Mouse (Mus musculus): ENCODE measurements around the gene Klhl33. TPM values are rescaled to one million over a fixed set of nuclear protein-coding genes. Genes with fewer than 3 reads are reported as not detected.
"Not testable (repeated sequence)": the region's sequence is repeated elsewhere in the genome, so short reads cannot be mapped to it uniquely, and the experiment has no call there.

Klhl33 gene
- polyA plus RNA-seq, 1 experiment from 2014 or later = 0.46 TPM

- 8% methylated on average over 32 of the region's 32 CpGs for WGBS
Measured at GRCm38 (mm10) chr14:50869889-50870804, 27.2 kb downstream of the Klhl33 start, which contains the start of gene Tep1. Gene Tep1, minus strand, starts transcription at chr14:50870560.

DNA sequence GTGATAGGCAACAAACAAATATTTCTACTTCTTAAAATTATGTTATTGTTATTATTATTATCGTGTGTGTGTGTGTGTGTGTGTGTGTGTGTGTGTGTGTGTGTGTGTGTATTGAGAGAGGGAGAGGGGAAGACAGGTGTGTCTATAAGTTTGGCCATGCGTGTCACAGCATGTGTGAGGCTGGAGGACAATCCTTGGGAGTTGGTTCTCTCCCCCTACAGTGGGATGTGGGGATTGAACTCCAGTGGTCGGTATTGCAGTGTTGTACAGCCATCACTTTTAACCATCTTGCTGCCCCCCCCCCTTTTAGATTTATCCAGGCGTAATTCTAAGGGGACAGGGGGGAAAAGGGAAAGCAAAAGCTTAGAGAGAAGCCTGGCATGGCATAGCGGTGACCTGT is 28.7 kb downstream of the Klhl33 start:
- ATAC-seq (ENCODE audit: insufficient number of reproducible peaks, insufficient read depth, low FRiP score, low TSS enrichment) = no peak
- 90% methylated on average over 5 of the region's 5 CpGs for WGBS
- H3K9me3 ChIP-seq = no peaks in the 10 kb centered on the region

More at GRCm38 (mm10) chr14:50869889-50870804, 27.2 kb downstream of the Klhl33 start, which contains the start of gene Tep1:
- Histone ChIP-seq H3K9me3 (no peaks in the 10 kb centered on the region), H3K4me2 (replicated peaks) (peak within 1 kb of the TSS; percentile 61), H3K4me3 (peak within 1 kb of the TSS; percentile 49), H3K27ac (peak within 1 kb of the TSS; percentile 67), H3K4me1 (peaks cover 5% of the 10 kb centered on the region), H3K9ac (peak within 1 kb of the TSS; percentile 63), H3K36me3 (no peaks in the 10 kb centered on the region), H3K27me3 (no peaks in the 10 kb centered on the region)
- ATAC-seq (ENCODE audit: insufficient number of reproducible peaks, insufficient read depth, low FRiP score, low TSS enrichment) = peak; percentile 74

DNA sequence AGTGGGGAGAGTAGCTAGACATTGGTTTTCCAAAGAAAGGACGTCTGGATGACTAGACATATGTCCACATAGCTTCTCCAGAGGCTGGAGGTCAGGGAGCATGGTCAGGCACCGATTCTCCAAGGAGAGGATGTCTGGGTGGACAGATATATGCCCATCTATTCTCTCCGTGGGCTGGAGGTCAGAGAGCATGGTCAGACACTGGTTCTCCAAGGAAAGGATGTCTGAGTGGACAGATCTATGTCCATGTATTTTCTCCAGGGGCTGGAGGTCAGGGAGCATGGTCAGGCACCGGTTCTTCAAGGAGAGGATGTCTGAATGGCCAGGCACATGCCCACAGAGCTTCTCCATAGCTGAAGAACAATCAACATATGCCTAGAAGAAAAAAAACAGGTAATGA is 29.1 kb downstream of the Klhl33 start:
- no peaks in the 10 kb centered on the region for H3K27me3 ChIP-seq
- H3K27ac ChIP-seq = no peak overlapping the region
- H3K9ac ChIP-seq = no peak overlapping the region
- no peaks in the 10 kb centered on the region for H3K36me3 ChIP-seq
- ATAC-seq (ENCODE audit: insufficient number of reproducible peaks, insufficient read depth, low FRiP score, low TSS enrichment) = no peak
- no peak overlapping the region for H3K4me3 ChIP-seq
- no peaks in the 10 kb centered on the region for H3K9me3 ChIP-seq
- peaks cover 5% of the 10 kb centered on the region for H3K4me1 ChIP-seq
- WGBS = 75% methylated on average over 4 of the region's 4 CpGs
- no peak overlapping the region for H3K4me2 ChIP-seq (replicated peaks)

More for the DNA sequence above, 28.7 kb downstream of the Klhl33 start:
- no peak overlapping the region for H3K4me2 ChIP-seq (replicated peaks)
- H3K27me3 ChIP-seq = no peaks in the 10 kb centered on the region
- H3K27ac ChIP-seq = no peak overlapping the region
- H3K4me3 ChIP-seq = no peak overlapping the region
- peaks cover 5% of the 10 kb centered on the region for H3K4me1 ChIP-seq
- H3K9ac ChIP-seq = no peak overlapping the region
- no peaks in the 10 kb centered on the region for H3K36me3 ChIP-seq

DNA sequence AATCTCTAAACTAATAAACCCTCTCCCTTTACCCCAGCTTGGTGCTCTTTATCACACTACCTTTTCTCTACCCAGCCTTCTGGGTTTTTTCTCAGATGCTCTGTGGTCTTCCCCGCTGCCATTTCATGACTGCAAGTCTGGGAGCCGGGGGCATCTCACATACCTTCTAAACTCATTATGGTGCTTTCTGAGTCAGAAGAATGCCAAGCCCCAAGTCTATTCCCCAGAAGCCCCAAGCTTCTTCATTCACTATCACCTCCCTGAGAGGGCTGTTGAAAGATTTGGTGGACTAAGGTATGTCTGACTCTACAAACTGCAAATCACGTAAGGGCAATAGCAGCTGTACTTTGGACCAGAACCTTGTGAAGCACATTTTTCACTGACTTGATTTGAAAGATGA is 30.3 kb downstream of the Klhl33 start:
- 89% methylated on average over 3 of the region's 3 CpGs for WGBS
- Histone ChIP-seq H3K4me1 (peaks cover 5% of the 10 kb centered on the region), H3K4me2 (replicated peaks) (no peak overlapping the region), H3K27ac (no peak overlapping the region), H3K4me3 (no peak overlapping the region), H3K27me3 (no peaks in the 10 kb centered on the region), H3K36me3 (no peaks in the 10 kb centered on the region), H3K9ac (no peak overlapping the region), H3K9me3 (no peaks in the 10 kb centered on the region)
- no peak for ATAC-seq (ENCODE audit: insufficient number of reproducible peaks, insufficient read depth, low FRiP score, low TSS enrichment)

- not testable (repeated sequence) for H3K9ac ChIP-seq; H3K27me3 ChIP-seq; H3K4me3 ChIP-seq; H3K36me3 ChIP-seq; H3K4me1 ChIP-seq; H3K9me3 ChIP-seq; H3K4me2 ChIP-seq (replicated peaks); H3K27ac ChIP-seq; ATAC-seq (ENCODE audit: insufficient number of reproducible peaks, insufficient read depth, low FRiP score, low TSS enrichment)
Measured at GRCm38 (mm10) chr14:50865005-50865404, 32.3 kb downstream of the Klhl33 start.

DNA sequence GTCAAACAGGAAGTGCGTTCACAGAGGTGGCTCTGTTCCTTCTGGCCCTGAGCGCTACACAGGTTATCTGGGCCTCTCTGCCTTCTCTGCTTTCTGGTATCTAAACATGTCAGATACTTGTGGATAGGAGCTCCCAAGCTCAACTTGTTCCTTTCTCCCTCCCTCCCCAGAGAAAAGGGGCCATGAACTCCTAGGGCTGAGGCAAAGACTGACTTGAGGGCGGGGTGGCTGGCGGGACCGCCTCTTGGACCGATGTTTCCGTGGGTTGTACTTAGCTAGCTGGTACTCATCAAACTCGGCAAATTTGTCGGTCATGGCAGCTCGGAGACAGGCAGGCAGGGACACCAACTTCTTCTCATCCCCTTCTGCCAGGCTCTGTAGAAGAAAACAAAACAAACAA is 34.7 kb downstream of the Klhl33 start:
- 95% methylated on average over 10 of the region's 10 CpGs for WGBS
- no peak for ATAC-seq (ENCODE audit: insufficient number of reproducible peaks, insufficient read depth, low FRiP score, low TSS enrichment)
- Histone ChIP-seq H3K36me3 (no peaks in the 10 kb centered on the region), H3K4me1 (no peaks in the 10 kb centered on the region), H3K9me3 (no peaks in the 10 kb centered on the region), H3K9ac (no peak overlapping the region), H3K4me3 (no peak overlapping the region), H3K4me2 (replicated peaks) (no peak overlapping the region), H3K27me3 (no peaks in the 10 kb centered on the region), H3K27ac (no peak overlapping the region)

DNA sequence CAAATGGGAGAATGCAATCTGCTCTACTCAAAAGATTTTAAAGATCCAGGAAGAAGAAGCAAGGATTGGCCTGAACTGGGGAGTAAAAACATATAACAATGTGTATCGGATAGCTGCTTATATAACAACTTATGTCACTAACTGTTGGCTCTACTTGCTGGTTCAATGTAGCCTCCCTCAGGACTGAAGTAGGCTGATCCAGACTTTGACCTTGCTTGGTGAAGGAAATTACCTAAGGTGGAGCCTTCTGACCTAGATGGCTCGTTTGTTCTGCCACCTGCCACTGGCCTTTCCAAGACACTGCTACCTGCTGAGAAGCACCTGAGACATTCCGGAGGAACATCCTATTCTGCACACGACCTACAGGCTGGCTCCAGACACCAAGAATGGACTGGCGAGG is 41.5 kb downstream of the Klhl33 start:
- no peak overlapping the region for H3K4me2 ChIP-seq (replicated peaks)
- no peaks in the 10 kb centered on the region for H3K27me3 ChIP-seq
- no peak for ATAC-seq (ENCODE audit: insufficient number of reproducible peaks, insufficient read depth, low FRiP score, low TSS enrichment)
- no peaks in the 10 kb centered on the region for H3K9me3 ChIP-seq
- no peaks in the 10 kb centered on the region for H3K4me1 ChIP-seq
- no peak overlapping the region for H3K27ac ChIP-seq
- no peak overlapping the region for H3K4me3 ChIP-seq
- H3K36me3 ChIP-seq = no peaks in the 10 kb centered on the region
- 87% methylated on average over 5 of the region's 5 CpGs for WGBS
- no peak overlapping the region for H3K9ac ChIP-seq

Other genes starting within 250 kb of the Klhl33 start
- not detected in 2 replicates for gene Olfr747, start 204.3 kb downstream of the Klhl33 start, polyA plus RNA-seq (2016; fragmentation: Nextera tagmentation; extraction: Ambion mirVana)
- not detected in 2 replicates for gene Olfr748, start 190.1 kb downstream of the Klhl33 start, polyA plus RNA-seq (2016; fragmentation: Nextera tagmentation; extraction: Ambion mirVana)
- not detected in 2 replicates for gene Olfr749, start 152.4 kb downstream of the Klhl33 start, polyA plus RNA-seq (2016; fragmentation: Nextera tagmentation; extraction: Ambion mirVana)
- gene Ttc5, start 112.0 kb downstream of the Klhl33 start, polyA plus RNA-seq (2016; fragmentation: Nextera tagmentation; extraction: Ambion mirVana) = 95.2 and 96.7 TPM in 2 replicates
- not detected in 2 replicates for gene Ccnb1ip1, start 89.8 kb downstream of the Klhl33 start, polyA plus RNA-seq (2016; fragmentation: Nextera tagmentation; extraction: Ambion mirVana)
- 63.8 and 67.6 TPM in 2 replicates for gene Parp2, start 89.7 kb downstream of the Klhl33 start, polyA plus RNA-seq (2016; fragmentation: Nextera tagmentation; extraction: Ambion mirVana)
- 3.5 and 5.7 TPM in 2 replicates for gene Tep1, start 26.9 kb downstream of the Klhl33 start, polyA plus RNA-seq (2016; fragmentation: Nextera tagmentation; extraction: Ambion mirVana)
- 162 and 166 TPM in 2 replicates for gene Osgep, start 27.4 kb upstream of the Klhl33 start, polyA plus RNA-seq (2016; fragmentation: Nextera tagmentation; extraction: Ambion mirVana)
- 320 and 335 TPM in 2 replicates for gene Apex1, start 27.5 kb upstream of the Klhl33 start, polyA plus RNA-seq (2016; fragmentation: Nextera tagmentation; extraction: Ambion mirVana)
- 54.5 and 57.6 TPM in 2 replicates for gene Pip4p1, start 33.3 kb upstream of the Klhl33 start, polyA plus RNA-seq (2016; fragmentation: Nextera tagmentation; extraction: Ambion mirVana)
- 48.8 and 49.9 TPM in 2 replicates for gene Pnp, start 33.6 kb upstream of the Klhl33 start, polyA plus RNA-seq (2016; fragmentation: Nextera tagmentation; extraction: Ambion mirVana)
- gene Gm49342, start 47.0 kb upstream of the Klhl33 start, polyA plus RNA-seq (2016; fragmentation: Nextera tagmentation; extraction: Ambion mirVana) = not detected in 2 replicates
- 0.29 TPM in 1 of 2 replicates, not detected in the other for gene Pnp2, start 58.5 kb upstream of the Klhl33 start, polyA plus RNA-seq (2016; fragmentation: Nextera tagmentation; extraction: Ambion mirVana)
- gene Rnase10, start 110.2 kb upstream of the Klhl33 start, polyA plus RNA-seq (2016; fragmentation: Nextera tagmentation; extraction: Ambion mirVana) = not detected in 2 replicates
- not detected in 2 replicates for gene Rnase9, start 144.4 kb upstream of the Klhl33 start, polyA plus RNA-seq (2016; fragmentation: Nextera tagmentation; extraction: Ambion mirVana)
- not detected in 2 replicates for gene Rnase11, start 152.7 kb upstream of the Klhl33 start, polyA plus RNA-seq (2016; fragmentation: Nextera tagmentation; extraction: Ambion mirVana)
- not detected in 2 replicates for gene Rnase12, start 160.2 kb upstream of the Klhl33 start, polyA plus RNA-seq (2016; fragmentation: Nextera tagmentation; extraction: Ambion mirVana)
- gene Olfr750, start 176.9 kb upstream of the Klhl33 start, polyA plus RNA-seq (2016; fragmentation: Nextera tagmentation; extraction: Ambion mirVana) = not detected in 2 replicates
- gene Rnase4, start 193.6 kb upstream of the Klhl33 start, polyA plus RNA-seq (2016; fragmentation: Nextera tagmentation; extraction: Ambion mirVana) = 17.8 and 18.9 TPM in 2 replicates
- 4.1 and 4.5 TPM in 2 replicates for gene Ang, start 193.6 kb upstream of the Klhl33 start, polyA plus RNA-seq (2016; fragmentation: Nextera tagmentation; extraction: Ambion mirVana)
- gene Eddm3b, start 216.9 kb upstream of the Klhl33 start, polyA plus RNA-seq (2016; fragmentation: Nextera tagmentation; extraction: Ambion mirVana) = not detected in 2 replicates
- 0.28 and 0.29 TPM in 2 replicates for gene Rnase6, start 226.4 kb upstream of the Klhl33 start, polyA plus RNA-seq (2016; fragmentation: Nextera tagmentation; extraction: Ambion mirVana)
- not detected in 2 replicates for gene Rnase1, start 249.3 kb upstream of the Klhl33 start, polyA plus RNA-seq (2016; fragmentation: Nextera tagmentation; extraction: Ambion mirVana)